Mouse (Mus musculus) liver, adult 2 months (tissue): Measurements from ENCODE around the gene Hspb3. TPM values are rescaled to one million over a fixed set of nuclear protein-coding genes. Genes with fewer than 3 reads are reported as not detected.
A peak's percentile ranks its signal among the peaks of the same experiment; 100 is the strongest.

Experiments
- DNase-seq: peaks from one replicate; pipeline ENCODE4 v3.0.0-alpha.2; 2011; ENCODE audit warnings: low read depth, low spot score; ENCODE audit errors: extremely low read depth
- H3K27ac ChIP-seq: fragments of 200-500 bp; replicated peaks from 2 replicates; pipeline ENCODE4 v1.5.1; 2012; ENCODE audit warnings: low read depth, mild to moderate bottlenecking, control low read depth, inconsistent platforms, low read length; ENCODE audit not compliant: insufficient read depth
- H3K27me3 ChIP-seq: fragments of 200-500 bp; 2 replicates; pipeline ENCODE4 v1.6.1; 2012; ENCODE audit warnings: mild to moderate bottlenecking, moderate library complexity, low read length, inconsistent platforms; ENCODE audit not compliant: control insufficient read depth, insufficient read depth
- H3K36me3 ChIP-seq: fragments of 200-500 bp; 2 replicates; pipeline ENCODE4 v1.6.1; 2012; ENCODE audit warnings: low read length, inconsistent platforms; ENCODE audit not compliant: control insufficient read depth, insufficient read depth
- H3K4me1 ChIP-seq: fragments of 200-500 bp; 2 replicates; pipeline ENCODE4 v1.6.1; 2011; ENCODE audit warnings: low read length; ENCODE audit not compliant: control insufficient read depth, insufficient read depth
- H3K4me3 ChIP-seq: fragments of 200-500 bp; 2 replicates; pipeline ENCODE4 v1.5.1; 2011; ENCODE audit warnings: low read depth, mild to moderate bottlenecking, control low read depth, low read length, moderate library complexity; ENCODE audit not compliant: insufficient read depth
- H3K79me2 ChIP-seq: fragments of 200-500 bp; 2 replicates; pipeline ENCODE4 v1.6.1; 2012; ENCODE audit warnings: inconsistent platforms, mild to moderate bottlenecking, low read length, moderate library complexity; ENCODE audit not compliant: control insufficient read depth, insufficient read depth
- H3K9ac ChIP-seq: fragments of 200-500 bp; 2 replicates; pipeline ENCODE4 v1.6.1; 2012; ENCODE audit warnings: low read depth, mild to moderate bottlenecking, control low read depth, inconsistent platforms, low read length
- CTCF ChIP-seq: fragments of 200-500 bp; IDR thresholded peaks from 2 replicates; pipeline ENCODE4 v1.5.1; 2011; ENCODE audit warnings: low read depth, low read length, control low read depth
- POLR2A ChIP-seq: fragments of 200-500 bp; IDR thresholded peaks from 2 replicates; pipeline ENCODE4 v1.6.1; 2011; ENCODE audit warnings: low read length, control low read depth; ENCODE audit not compliant: insufficient read depth; ENCODE audit errors: extremely low read depth
- WGBS: fragments of 180-500 bp; shearing (Covaris S2); methylation state at CpG from one replicate; pipeline ENCODE4 v1.1.7; 2018; 5-methylcytosine and 5-hydroxymethylcytosine counted together
- polyA plus RNA-seq: library from polyadenylated mRNA; depleted of rRNA; stranded (reverse); fragments of >200 nt; gene quantifications from 2 replicates; pipeline ENCODE4 v1.2.3, GENCODE M21; 2012
- total RNA-seq: library from RNA; depleted of rRNA; stranded (reverse); fragments of >200 nt; gene quantifications from 2 replicates; pipeline ENCODE4 v1.2.3, GENCODE M21; 2014

The Hspb3 gene
- total and polyA plus RNA-seq, 2 experiments, result not detected

GRCm38 (mm10) chr13:113696838-113697321, 33.4 kb upstream of the Hspb3 start:
- TF ChIP-seq CTCF, result no peak
- no peak for TF ChIP-seq POLR2A

GRCm38 (mm10) chr13:113693383-113693782, 29.9 kb upstream of the Hspb3 start:
- peaks cover 2% of the 10 kb centered on the region; the same call in 1 of the 2 replicates for H3K4me1 ChIP-seq
- WGBS, result 18% methylated on average over 6 of the region's 6 CpGs
- no peaks in the 10 kb centered on the region for H3K27me3 ChIP-seq
- H3K4me3 ChIP-seq, result no peak overlapping the region
- H3K79me2 ChIP-seq, result no peaks in the 10 kb centered on the region
- H3K27ac ChIP-seq, result no peak overlapping the region
- DNase-seq, result peak; percentile 39
- peak; percentile 63; the same call in 1 of the 2 replicates for TF ChIP-seq CTCF
- TF ChIP-seq POLR2A, result no peak
- H3K9ac ChIP-seq, result no peak overlapping the region
- H3K36me3 ChIP-seq, result no peaks in the 10 kb centered on the region

More at GRCm38 (mm10) chr13:113696838-113697321, 33.4 kb upstream of the Hspb3 start:
- Histone ChIP-seq H3K9ac (no peak overlapping the region), H3K27me3 (no peaks in the 10 kb centered on the region), H3K4me3 (no peak overlapping the region), H3K79me2 (no peaks in the 10 kb centered on the region), H3K4me1 (peaks cover 2% of the 10 kb centered on the region; the same call in 1 of the 2 replicates), H3K27ac (no peak overlapping the region), H3K36me3 (no peaks in the 10 kb centered on the region)
- DNase-seq, result no peak
- WGBS, result 71% methylated on average over 4 of the region's 4 CpGs

- Histone ChIP-seq H3K4me1 (peaks cover 2% of the 10 kb centered on the region; the same call in 1 of the 2 replicates), H3K36me3 (no peaks in the 10 kb centered on the region), H3K9ac (no peak overlapping the region), H3K27me3 (no peaks in the 10 kb centered on the region), H3K79me2 (no peaks in the 10 kb centered on the region), H3K4me3 (no peak overlapping the region), H3K27ac (no peak overlapping the region)
- TF ChIP-seq POLR2A, result no peak
- no peak for TF ChIP-seq CTCF
- no peak for DNase-seq
- 54% methylated on average over 9 of the region's 9 CpGs for WGBS
Measured at GRCm38 (mm10) chr13:113691644-113692043, 28.2 kb upstream of the Hspb3 start.

- Histone ChIP-seq H3K27me3 (no peaks in the 10 kb centered on the region), H3K9ac (no peak overlapping the region), H3K36me3 (no peaks in the 10 kb centered on the region), H3K79me2 (no peaks in the 10 kb centered on the region), H3K4me1 (peaks cover 2% of the 10 kb centered on the region; the same call in 1 of the 2 replicates), H3K27ac (no peak overlapping the region), H3K4me3 (no peak overlapping the region)
- 76% methylated on average over 7 of the region's 7 CpGs for WGBS
- TF ChIP-seq POLR2A (no peak), CTCF (no peak)
- DNase-seq, result no peak
Measured at GRCm38 (mm10) chr13:113689883-113690282, 26.4 kb upstream of the Hspb3 start.

DNA sequence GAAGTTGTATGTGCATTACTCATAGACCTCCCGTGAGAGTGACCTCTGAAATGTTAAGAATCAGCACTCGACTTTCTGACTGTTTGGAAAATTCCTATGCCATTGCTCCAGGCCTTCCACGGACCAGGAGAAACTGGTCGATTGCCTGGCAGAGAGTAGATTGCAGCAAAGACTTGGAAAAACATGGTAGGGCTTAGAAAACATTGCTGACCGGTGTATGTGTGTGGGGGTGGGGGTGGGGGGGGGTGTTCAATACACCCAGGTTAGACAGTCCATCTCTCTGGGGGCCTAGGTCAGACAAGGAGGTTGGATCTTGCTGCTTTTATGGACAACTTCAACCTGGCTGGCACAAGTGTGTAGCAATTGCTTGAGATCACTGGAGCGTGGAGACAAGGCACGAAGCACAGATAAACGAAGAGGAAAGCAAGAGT, 23.2 kb upstream of the Hspb3 start:
- Histone ChIP-seq H3K4me1 (no peaks in the 10 kb centered on the region), H3K36me3 (no peaks in the 10 kb centered on the region), H3K27me3 (no peaks in the 10 kb centered on the region), H3K27ac (no peak overlapping the region), H3K79me2 (no peaks in the 10 kb centered on the region), H3K4me3 (no peak overlapping the region), H3K9ac (no peak overlapping the region)
- no peak for TF ChIP-seq CTCF
- DNase-seq, result no peak
- WGBS, result 75% methylated on average over 8 of the region's 8 CpGs

DNA sequence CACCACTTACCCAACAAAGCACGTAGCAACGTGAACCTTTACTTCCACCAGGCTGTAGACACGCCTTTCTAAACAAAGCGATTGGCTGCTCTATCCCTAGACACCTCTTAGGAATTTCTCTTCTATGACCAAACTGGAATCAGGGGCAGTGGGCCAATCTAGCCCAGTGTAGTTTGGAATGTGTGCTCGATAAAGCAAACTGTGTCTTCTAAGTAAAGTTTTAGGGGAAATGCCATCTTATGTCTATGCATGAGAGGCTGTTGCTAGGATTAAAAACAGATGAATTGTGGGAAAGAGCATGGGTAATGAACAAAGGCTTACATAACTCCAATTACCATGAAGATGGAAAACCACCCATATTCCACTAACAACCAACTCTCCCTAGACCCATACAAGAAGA, 19.3 kb upstream of the Hspb3 start:
- DNase-seq, result no peak
- Histone ChIP-seq H3K9ac (no peak overlapping the region), H3K4me1 (no peaks in the 10 kb centered on the region), H3K4me3 (no peak overlapping the region), H3K27ac (no peak overlapping the region), H3K79me2 (no peaks in the 10 kb centered on the region), H3K36me3 (no peaks in the 10 kb centered on the region), H3K27me3 (no peaks in the 10 kb centered on the region)
- WGBS, result 69% methylated on average over 5 of the region's 5 CpGs
- no peak for TF ChIP-seq CTCF
- TF ChIP-seq POLR2A, result no peak
